Mouse (Mus musculus): ENCODE data around the gene Gm20517. TPM values are rescaled to one million over a fixed set of nuclear protein-coding genes. Genes with fewer than 3 reads are reported as not detected.
A peak's percentile ranks its signal among the peaks of the same experiment; 100 is the strongest.

Gene Gm20517
- polyA plus RNA-seq (2015; fragmentation: Nextera tagmentation; extraction: Ambion mirVana), result 1.6 TPM in 2 replicates

DNA sequence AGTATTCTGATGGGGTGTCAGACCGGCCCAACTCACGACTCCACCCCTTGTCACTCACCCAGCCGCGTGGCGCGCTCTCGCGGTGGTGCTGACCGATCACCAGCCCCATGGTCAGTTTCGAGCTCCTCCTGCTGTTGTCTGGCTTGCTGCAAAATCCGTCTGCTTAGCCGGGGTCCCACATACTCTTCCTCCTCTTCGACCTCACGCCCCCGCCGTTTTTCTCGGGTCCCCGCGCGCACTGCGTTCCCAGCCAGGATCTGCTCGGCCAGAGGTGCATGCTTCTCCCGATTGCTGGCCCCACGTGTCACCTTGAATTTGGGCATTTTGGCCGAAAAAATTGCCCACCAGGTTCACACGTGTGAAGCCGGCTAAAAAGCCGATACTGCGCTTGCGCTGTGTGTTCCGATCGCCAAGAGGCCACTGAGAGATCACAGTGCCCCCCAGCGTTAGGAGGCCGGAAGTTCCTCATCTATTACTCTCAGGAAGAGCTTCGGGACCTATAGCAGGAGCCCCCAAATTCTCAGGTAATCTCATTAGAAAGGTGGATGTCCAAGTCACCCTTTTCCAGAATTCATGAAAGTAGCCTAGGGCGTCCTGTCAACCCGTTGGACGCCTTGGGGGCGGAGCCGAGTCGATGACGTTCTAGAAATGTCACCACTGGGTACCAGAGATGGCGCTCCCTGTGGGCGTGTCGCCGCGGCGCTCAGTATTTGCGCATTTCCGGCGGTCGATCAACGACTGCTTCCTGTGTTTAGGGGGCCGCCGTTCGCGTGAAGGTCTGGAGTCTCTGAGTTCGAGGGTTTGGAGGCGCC lies at the start of gene Gm20517, which contains the start of the genes Bysl and Med20:
Gene Gm20517, plus strand, starts transcription at position 741 of the 812 bp plus-strand sequence.
Gene Bysl, minus strand, starts transcription at position 644 of the 812 bp plus-strand sequence.
Gene Med20, plus strand, starts transcription at position 734 of the 812 bp plus-strand sequence.
- Histone ChIP-seq H3K9me3 (ENCODE audit: low read length) (no peaks in the 10 kb centered on the region), H3K36me3 (ENCODE audit: insufficient read depth, low read length) (peaks cover 12% of the 10 kb centered on the region; the same call in 1 of the 2 replicates), H3K27ac (ENCODE audit: low read length) (peak within 1 kb of the TSS; percentile 52), H3K27me3 (ENCODE audit: insufficient read depth, low read length) (no peaks in the 10 kb centered on the region), H3K4me1 (ENCODE audit: insufficient read depth, low read length) (peaks cover 20% of the 10 kb centered on the region), H3K4me3 (ENCODE audit: low read length) (peak within 1 kb of the TSS; percentile 90), H3K9ac (replicated peaks; ENCODE audit: low read length) (peak within 1 kb of the TSS; percentile 82), H3K4me2 (replicated peaks; ENCODE audit: low read depth, low read length) (peak within 1 kb of the TSS; percentile 89)
- under 1% methylated on average over 59 of the region's 59 CpGs for WGBS
- ATAC-seq (ENCODE audit: low FRiP score, low TSS enrichment), result peak; percentile 94

DNA sequence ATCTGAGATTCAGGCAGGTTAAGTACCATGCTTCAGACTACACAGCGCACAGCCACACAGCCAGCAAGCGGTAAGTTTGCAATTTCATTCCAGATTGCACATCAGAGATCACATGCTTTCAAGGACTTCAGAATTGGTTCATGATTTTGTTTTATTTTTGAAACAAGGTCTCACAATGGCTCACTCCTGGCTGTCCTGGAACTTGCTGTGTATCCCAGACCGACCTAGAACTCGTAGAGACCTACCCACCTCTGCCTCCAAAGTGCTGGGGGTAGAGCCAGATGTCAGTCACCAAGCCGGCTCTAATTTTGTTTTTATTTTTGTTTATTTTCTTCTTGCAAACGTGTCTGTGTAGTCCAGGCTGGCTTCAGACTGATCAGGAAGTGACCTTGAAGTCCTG lies 48.5 kb upstream of the Gm20517 start:
- Histone ChIP-seq H3K9ac (replicated peaks; ENCODE audit: low read length) (no peak overlapping the region), H3K4me2 (replicated peaks; ENCODE audit: low read depth, low read length) (no peak overlapping the region), H3K27me3 (ENCODE audit: insufficient read depth, low read length) (no peaks in the 10 kb centered on the region), H3K4me1 (ENCODE audit: insufficient read depth, low read length) (0 out of 2 replicates have a peak, but pooled peaks cover 4% of the 10 kb centered on the region), H3K9me3 (ENCODE audit: low read length) (no peaks in the 10 kb centered on the region), H3K27ac (ENCODE audit: low read length) (no peak overlapping the region), H3K36me3 (ENCODE audit: insufficient read depth, low read length) (no peaks in the 10 kb centered on the region), H3K4me3 (ENCODE audit: low read length) (no peak overlapping the region)
- no peak for ATAC-seq (ENCODE audit: low FRiP score, low TSS enrichment)
- 82% methylated on average over 6 of the region's 6 CpGs for WGBS

GRCm38 (mm10) chr17:47564612-47565011 lies 46.8 kb upstream of the Gm20517 start:
- H3K27ac ChIP-seq (ENCODE audit: low read length), result no peak overlapping the region
- H3K4me1 ChIP-seq (ENCODE audit: insufficient read depth, low read length), result 0 out of 2 replicates have a peak, but pooled peaks cover 4% of the 10 kb centered on the region
- H3K9ac ChIP-seq (replicated peaks; ENCODE audit: low read length), result no peak overlapping the region
- no peaks in the 10 kb centered on the region for H3K9me3 ChIP-seq (ENCODE audit: low read length)
- no peaks in the 10 kb centered on the region for H3K36me3 ChIP-seq (ENCODE audit: insufficient read depth, low read length)
- ATAC-seq (ENCODE audit: low FRiP score, low TSS enrichment), result no peak
- no peak overlapping the region for H3K4me2 ChIP-seq (replicated peaks; ENCODE audit: low read depth, low read length)
- 83% methylated on average over 5 of the region's 5 CpGs for WGBS
- H3K4me3 ChIP-seq (ENCODE audit: low read length), result no peak overlapping the region
- H3K27me3 ChIP-seq (ENCODE audit: insufficient read depth, low read length), result no peaks in the 10 kb centered on the region

GRCm38 (mm10) chr17:47566133-47566532 lies 45.3 kb upstream of the Gm20517 start:
- H3K36me3 ChIP-seq (ENCODE audit: insufficient read depth, low read length), result no peaks in the 10 kb centered on the region
- no peak overlapping the region for H3K27ac ChIP-seq (ENCODE audit: low read length)
- 0 out of 2 replicates have a peak, but pooled peaks cover 4% of the 10 kb centered on the region for H3K4me1 ChIP-seq (ENCODE audit: insufficient read depth, low read length)
- 15% methylated on average over 2 of the region's 2 CpGs for WGBS
- H3K4me2 ChIP-seq (replicated peaks; ENCODE audit: low read depth, low read length), result no peak overlapping the region
- 0 out of 2 replicates have a peak, but pooled peaks have one; percentile 42 for ATAC-seq (ENCODE audit: low FRiP score, low TSS enrichment)
- no peaks in the 10 kb centered on the region for H3K9me3 ChIP-seq (ENCODE audit: low read length)
- no peak overlapping the region for H3K9ac ChIP-seq (replicated peaks; ENCODE audit: low read length)
- no peak overlapping the region for H3K4me3 ChIP-seq (ENCODE audit: low read length)
- no peaks in the 10 kb centered on the region for H3K27me3 ChIP-seq (ENCODE audit: insufficient read depth, low read length)

DNA sequence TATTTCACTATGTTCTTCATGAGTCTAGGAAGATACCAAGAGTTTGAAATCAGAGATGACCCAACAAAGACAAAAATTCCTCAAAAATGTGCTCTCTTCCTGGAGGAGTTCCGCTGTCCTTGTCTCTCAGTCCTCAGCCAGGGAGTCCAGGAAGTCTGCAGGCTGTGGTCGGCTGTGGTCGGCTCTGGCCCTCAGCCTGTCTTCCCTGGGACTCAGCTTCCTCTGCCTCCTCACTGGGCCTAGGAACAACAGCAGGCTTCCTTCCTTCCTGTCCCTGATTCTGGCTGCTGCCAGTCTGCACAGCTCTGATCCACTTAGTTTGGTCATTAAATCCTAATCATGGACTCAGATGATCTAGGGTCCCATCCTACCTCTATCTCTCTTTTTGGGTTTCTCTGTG lies 44.1 kb upstream of the Gm20517 start:
- peak overlapping the region; percentile 54; the same call in 1 of the 2 replicates for H3K27ac ChIP-seq (ENCODE audit: low read length)
- H3K4me3 ChIP-seq (ENCODE audit: low read length), result no peak overlapping the region
- no peaks in the 10 kb centered on the region for H3K27me3 ChIP-seq (ENCODE audit: insufficient read depth, low read length)
- WGBS, result 62% methylated on average over 3 of the region's 3 CpGs
- ATAC-seq (ENCODE audit: low FRiP score, low TSS enrichment), result peak; percentile 77
- H3K9ac ChIP-seq (replicated peaks; ENCODE audit: low read length), result no peak overlapping the region
- no peak overlapping the region for H3K4me2 ChIP-seq (replicated peaks; ENCODE audit: low read depth, low read length)
- no peaks in the 10 kb centered on the region for H3K9me3 ChIP-seq (ENCODE audit: low read length)
- H3K4me1 ChIP-seq (ENCODE audit: insufficient read depth, low read length), result 0 out of 2 replicates have a peak, but pooled peaks cover 4% of the 10 kb centered on the region
- H3K36me3 ChIP-seq (ENCODE audit: insufficient read depth, low read length), result no peaks in the 10 kb centered on the region

GRCm38 (mm10) chr17:47568389-47568788 lies 43.0 kb upstream of the Gm20517 start:
- Histone ChIP-seq H3K9ac (replicated peaks; ENCODE audit: low read length) (no peak overlapping the region), H3K4me3 (ENCODE audit: low read length) (no peak overlapping the region), H3K9me3 (ENCODE audit: low read length) (no peaks in the 10 kb centered on the region), H3K27ac (ENCODE audit: low read length) (no peak overlapping the region), H3K36me3 (ENCODE audit: insufficient read depth, low read length) (no peaks in the 10 kb centered on the region), H3K4me1 (ENCODE audit: insufficient read depth, low read length) (0 out of 2 replicates have a peak, but pooled peaks cover 4% of the 10 kb centered on the region), H3K27me3 (ENCODE audit: insufficient read depth, low read length) (no peaks in the 10 kb centered on the region), H3K4me2 (replicated peaks; ENCODE audit: low read depth, low read length) (no peak overlapping the region)
- ATAC-seq (ENCODE audit: low FRiP score, low TSS enrichment), result no peak
- 92% methylated on average over 3 of the region's 3 CpGs for WGBS

DNA sequence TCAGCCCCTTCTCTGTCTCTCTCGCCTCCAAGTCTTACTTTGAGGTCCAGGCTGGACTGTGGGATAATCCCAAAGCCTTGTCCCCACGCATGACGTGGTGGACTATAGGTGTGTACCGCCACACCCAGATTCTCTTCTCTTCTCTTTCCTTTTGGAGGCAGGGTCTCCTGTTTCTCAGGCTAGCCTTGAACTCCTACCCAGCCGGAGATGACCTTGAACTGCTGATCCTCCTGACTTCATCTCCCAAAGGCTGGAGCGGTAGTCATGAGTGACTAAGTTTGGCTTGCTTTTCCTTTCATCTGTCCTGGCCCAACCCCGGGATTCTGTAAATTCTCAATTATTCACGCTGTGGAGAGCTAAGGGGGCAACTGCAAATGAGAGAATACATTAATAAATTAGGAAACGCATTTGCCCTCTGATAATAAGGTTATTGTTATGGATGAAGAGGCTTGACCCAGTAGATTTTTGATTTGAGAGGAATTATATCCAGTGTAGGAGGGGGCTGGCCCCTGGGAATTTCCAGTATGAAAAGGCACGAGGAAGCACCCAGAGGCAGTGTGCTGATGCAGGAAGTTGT lies 42.4 kb upstream of the Gm20517 start:
- 82% methylated on average over 10 of the region's 10 CpGs for WGBS
- H3K27ac ChIP-seq (ENCODE audit: low read length), result no peak overlapping the region
- H3K27me3 ChIP-seq (ENCODE audit: insufficient read depth, low read length), result no peaks in the 10 kb centered on the region
- ATAC-seq (ENCODE audit: low FRiP score, low TSS enrichment), result no peak
- no peaks in the 10 kb centered on the region for H3K36me3 ChIP-seq (ENCODE audit: insufficient read depth, low read length)
- H3K9ac ChIP-seq (replicated peaks; ENCODE audit: low read length), result no peak overlapping the region
- 0 out of 2 replicates have a peak, but pooled peaks cover 4% of the 10 kb centered on the region for H3K4me1 ChIP-seq (ENCODE audit: insufficient read depth, low read length)
- no peaks in the 10 kb centered on the region for H3K9me3 ChIP-seq (ENCODE audit: low read length)
- H3K4me2 ChIP-seq (replicated peaks; ENCODE audit: low read depth, low read length), result no peak overlapping the region
- no peak overlapping the region for H3K4me3 ChIP-seq (ENCODE audit: low read length)

DNA sequence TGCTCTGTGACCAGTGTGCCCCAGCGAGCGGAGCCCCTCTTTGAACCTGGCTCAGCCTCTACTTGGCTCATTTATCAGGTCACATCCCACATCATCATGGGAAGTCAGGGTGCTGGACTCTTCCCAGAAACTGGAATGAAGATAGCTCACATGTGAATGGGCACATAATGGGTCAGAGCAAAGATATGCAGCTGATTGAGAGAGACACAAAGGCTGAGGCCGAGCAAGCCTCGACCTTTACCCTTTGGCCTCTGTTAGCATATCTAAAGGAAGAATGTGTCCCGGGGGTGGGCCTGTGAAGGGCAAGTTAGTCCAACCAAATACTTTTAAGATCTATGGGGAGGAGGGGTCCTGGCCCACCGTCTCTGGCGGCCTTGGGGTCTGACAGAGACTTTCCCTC lies 39.8 kb upstream of the Gm20517 start:
- no peak for ATAC-seq (ENCODE audit: low FRiP score, low TSS enrichment)
- H3K27ac ChIP-seq (ENCODE audit: low read length), result no peak overlapping the region
- no peaks in the 10 kb centered on the region for H3K36me3 ChIP-seq (ENCODE audit: insufficient read depth, low read length)
- H3K9me3 ChIP-seq (ENCODE audit: low read length), result no peaks in the 10 kb centered on the region
- H3K4me2 ChIP-seq (replicated peaks; ENCODE audit: low read depth, low read length), result no peak overlapping the region
- no peaks in the 10 kb centered on the region for H3K27me3 ChIP-seq (ENCODE audit: insufficient read depth, low read length)
- no peak overlapping the region for H3K4me3 ChIP-seq (ENCODE audit: low read length)
- 0 out of 2 replicates have a peak, but pooled peaks cover 4% of the 10 kb centered on the region for H3K4me1 ChIP-seq (ENCODE audit: insufficient read depth, low read length)
- no peak overlapping the region for H3K9ac ChIP-seq (replicated peaks; ENCODE audit: low read length)
- WGBS, result 48% methylated on average over 7 of the region's 7 CpGs

DNA sequence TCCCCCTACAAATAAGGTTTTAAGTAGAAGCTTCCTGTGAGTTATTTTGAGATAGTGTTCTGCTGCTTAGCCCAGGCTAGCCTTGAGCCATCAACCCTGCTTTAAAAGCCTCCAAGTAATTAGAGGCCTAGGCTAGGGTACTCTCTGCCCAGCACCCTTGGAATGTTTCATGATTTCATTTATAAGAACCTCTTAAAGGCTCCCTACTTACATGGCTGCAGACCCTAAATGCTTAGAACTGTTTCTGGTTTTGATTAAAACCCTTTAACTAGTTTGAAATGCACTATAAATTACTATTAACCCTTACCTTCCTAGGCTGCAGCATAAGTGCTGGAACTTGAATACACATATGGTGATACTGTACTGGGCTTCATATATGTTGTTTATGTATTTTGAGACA lies 39.0 kb upstream of the Gm20517 start:
- Histone ChIP-seq H3K27ac (ENCODE audit: low read length) (no peak overlapping the region), H3K36me3 (ENCODE audit: insufficient read depth, low read length) (no peaks in the 10 kb centered on the region), H3K4me2 (replicated peaks; ENCODE audit: low read depth, low read length) (no peak overlapping the region), H3K4me1 (ENCODE audit: insufficient read depth, low read length) (no peaks in the 10 kb centered on the region), H3K4me3 (ENCODE audit: low read length) (no peak overlapping the region), H3K9me3 (ENCODE audit: low read length) (no peaks in the 10 kb centered on the region), H3K9ac (replicated peaks; ENCODE audit: low read length) (no peak overlapping the region), H3K27me3 (ENCODE audit: insufficient read depth, low read length) (no peaks in the 10 kb centered on the region)
- no peak for ATAC-seq (ENCODE audit: low FRiP score, low TSS enrichment)

GRCm38 (mm10) chr17:47574028-47574427 lies 37.4 kb upstream of the Gm20517 start:
- Histone ChIP-seq H3K27me3 (ENCODE audit: insufficient read depth, low read length) (no peaks in the 10 kb centered on the region), H3K4me2 (replicated peaks; ENCODE audit: low read depth, low read length) (no peak overlapping the region), H3K4me1 (ENCODE audit: insufficient read depth, low read length) (no peaks in the 10 kb centered on the region), H3K9me3 (ENCODE audit: low read length) (no peaks in the 10 kb centered on the region), H3K36me3 (ENCODE audit: insufficient read depth, low read length) (no peaks in the 10 kb centered on the region), H3K9ac (replicated peaks; ENCODE audit: low read length) (no peak overlapping the region), H3K4me3 (ENCODE audit: low read length) (no peak overlapping the region), H3K27ac (ENCODE audit: low read length) (no peak overlapping the region)
- ATAC-seq (ENCODE audit: low FRiP score, low TSS enrichment), result no peak
- 71% methylated on average over 8 of the region's 8 CpGs for WGBS
